Mouse (Mus musculus): Measurements from ENCODE around the gene Pax3. TPM values are rescaled to one million over a fixed set of nuclear protein-coding genes. Genes with fewer than 3 reads are reported as not detected.

Pax3 gene
- polyA plus RNA-seq, 1 experiment from 2014 or later: 49.2 TPM

DNA sequence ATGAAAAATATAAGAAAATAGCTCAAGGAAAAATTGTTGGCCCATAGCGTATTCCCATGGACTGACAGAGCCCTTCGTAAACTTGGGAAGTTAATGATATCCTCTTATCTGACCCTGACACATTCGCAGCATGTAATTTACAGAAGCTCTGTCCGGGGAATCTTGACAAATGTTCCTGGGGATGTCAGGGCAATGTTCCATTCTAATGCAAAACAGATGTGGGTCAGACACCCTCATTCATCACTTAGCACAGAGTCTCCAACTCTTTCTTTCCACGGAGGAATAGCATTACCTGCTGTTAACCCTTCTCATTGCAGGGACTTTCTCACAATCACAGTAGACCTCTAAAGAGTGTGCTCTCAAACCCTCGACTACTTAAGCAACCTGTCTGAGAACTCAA is 86.6 kb downstream of the Pax3 start:
- WGBS: 14% methylated on average over 6 of the region's 6 CpGs
- Histone ChIP-seq H3K9ac (ENCODE audit: low read depth, low read length) (no peak overlapping the region), H3K27ac (ENCODE audit: low read depth, low read length) (no peak overlapping the region), H3K4me2 (replicated peaks; ENCODE audit: low read depth, low read length) (no peak overlapping the region), H3K27me3 (ENCODE audit: control insufficient read depth, insufficient read depth, low read length) (no peaks in the 10 kb centered on the region), H3K9me3 (ENCODE audit: control insufficient read depth, low read length) (no peaks in the 10 kb centered on the region), H3K36me3 (ENCODE audit: control insufficient read depth, insufficient read depth, low read length) (no peaks in the 10 kb centered on the region), H3K4me1 (replicated peaks; ENCODE audit: control insufficient read depth, insufficient read depth, low read length) (0 out of 2 replicates have a peak, but pooled peaks cover 2% of the 10 kb centered on the region), H3K4me3 (ENCODE audit: low read depth, low read length) (no peak overlapping the region)
- peak; percentile 26 for DNase-seq (ENCODE audit: low spot score)
- ATAC-seq (ENCODE audit: low FRiP score): peak; percentile 40; the same call in 1 of the 2 replicates

DNA sequence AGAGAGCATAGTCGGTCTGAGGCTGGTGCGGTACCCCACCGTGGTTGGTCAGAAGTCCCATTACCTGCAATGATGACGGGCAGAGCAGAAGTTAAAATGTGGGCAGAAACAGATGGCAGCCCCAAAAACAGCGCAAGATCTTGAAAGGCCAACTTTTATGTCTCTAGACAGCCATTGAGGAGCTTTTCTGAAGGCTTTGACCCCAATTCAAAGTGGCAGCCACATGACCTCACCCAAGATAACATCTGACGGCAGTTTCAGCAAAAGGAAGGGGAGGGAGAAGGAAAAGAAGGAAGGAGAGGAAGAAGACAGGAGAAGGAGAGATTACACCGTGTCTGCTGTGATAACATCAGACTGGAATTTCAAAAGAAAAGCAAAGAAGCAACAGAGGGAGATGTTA is 93.4 kb downstream of the Pax3 start:
- Histone ChIP-seq H3K9ac (ENCODE audit: low read depth, low read length) (no peak overlapping the region), H3K4me2 (replicated peaks; ENCODE audit: low read depth, low read length) (no peak overlapping the region), H3K27me3 (ENCODE audit: control insufficient read depth, insufficient read depth, low read length) (no peaks in the 10 kb centered on the region), H3K9me3 (ENCODE audit: control insufficient read depth, low read length) (no peaks in the 10 kb centered on the region), H3K36me3 (ENCODE audit: control insufficient read depth, insufficient read depth, low read length) (no peaks in the 10 kb centered on the region), H3K4me1 (replicated peaks; ENCODE audit: control insufficient read depth, insufficient read depth, low read length) (no peaks in the 10 kb centered on the region), H3K4me3 (ENCODE audit: low read depth, low read length) (no peak overlapping the region), H3K27ac (ENCODE audit: low read depth, low read length) (no peak overlapping the region)
- ATAC-seq (ENCODE audit: low FRiP score) (no peak), DNase-seq (ENCODE audit: low spot score) (no peak)
- 74% methylated on average over 7 of the region's 7 CpGs for WGBS

DNA sequence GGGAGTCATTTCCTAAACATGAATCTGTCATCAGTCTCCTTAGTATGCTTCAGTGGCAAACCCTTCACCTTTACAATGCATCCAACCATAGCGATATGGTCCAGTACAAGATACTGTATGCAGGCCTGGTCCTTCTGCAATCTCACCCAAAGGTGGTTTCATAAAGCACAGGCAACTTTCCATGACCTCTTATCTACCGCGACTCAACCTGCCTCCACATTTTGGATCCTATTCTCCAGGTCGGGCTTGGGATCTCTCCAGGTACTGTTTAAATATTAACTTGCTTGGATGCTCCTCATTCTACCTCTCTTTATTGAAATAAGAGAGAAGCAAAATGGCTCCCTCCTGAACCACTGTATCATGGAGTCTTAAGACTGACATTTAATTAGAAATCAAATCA is 103.3 kb downstream of the Pax3 start:
- Histone ChIP-seq H3K4me2 (replicated peaks; ENCODE audit: low read depth, low read length) (no peak overlapping the region), H3K9me3 (ENCODE audit: control insufficient read depth, low read length) (no peaks in the 10 kb centered on the region), H3K27ac (ENCODE audit: low read depth, low read length) (no peak overlapping the region), H3K4me1 (replicated peaks; ENCODE audit: control insufficient read depth, insufficient read depth, low read length) (no peaks in the 10 kb centered on the region), H3K4me3 (ENCODE audit: low read depth, low read length) (no peak overlapping the region), H3K9ac (ENCODE audit: low read depth, low read length) (no peak overlapping the region), H3K36me3 (ENCODE audit: control insufficient read depth, insufficient read depth, low read length) (no peaks in the 10 kb centered on the region), H3K27me3 (ENCODE audit: control insufficient read depth, insufficient read depth, low read length) (no peaks in the 10 kb centered on the region)
- no peak for ATAC-seq (ENCODE audit: low FRiP score)
- DNase-seq (ENCODE audit: low spot score): no peak
- 94% methylated on average over 4 of the region's 4 CpGs for WGBS

DNA sequence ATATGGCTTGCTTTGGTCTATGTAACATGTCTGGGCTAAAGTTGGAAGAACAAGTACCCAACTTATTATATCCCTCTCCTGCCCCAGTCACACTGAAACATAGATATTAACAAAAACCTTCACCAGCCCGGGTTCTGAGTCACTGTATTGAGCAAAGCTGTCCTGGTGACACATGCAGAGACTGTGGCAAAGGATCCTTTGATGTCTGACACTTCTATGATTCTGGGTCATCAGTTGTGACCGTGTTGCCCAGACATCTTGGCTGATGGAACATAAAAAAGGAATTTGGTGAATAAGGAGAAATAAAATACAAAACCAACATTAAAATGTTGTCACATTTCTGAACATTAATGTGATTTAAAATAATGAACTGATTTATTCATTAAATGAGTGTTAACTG is 108.3 kb downstream of the Pax3 start:
- Histone ChIP-seq H3K4me1 (replicated peaks; ENCODE audit: control insufficient read depth, insufficient read depth, low read length) (no peaks in the 10 kb centered on the region), H3K36me3 (ENCODE audit: control insufficient read depth, insufficient read depth, low read length) (no peaks in the 10 kb centered on the region), H3K27me3 (ENCODE audit: control insufficient read depth, insufficient read depth, low read length) (no peaks in the 10 kb centered on the region), H3K4me3 (ENCODE audit: low read depth, low read length) (no peak overlapping the region), H3K4me2 (replicated peaks; ENCODE audit: low read depth, low read length) (no peak overlapping the region), H3K9me3 (ENCODE audit: control insufficient read depth, low read length) (no peaks in the 10 kb centered on the region), H3K9ac (ENCODE audit: low read depth, low read length) (no peak overlapping the region), H3K27ac (ENCODE audit: low read depth, low read length) (no peak overlapping the region)
- DNase-seq (ENCODE audit: low spot score) (no peak), ATAC-seq (ENCODE audit: low FRiP score) (no peak)
- WGBS: 74% methylated on average over 2 of the region's 2 CpGs

DNA sequence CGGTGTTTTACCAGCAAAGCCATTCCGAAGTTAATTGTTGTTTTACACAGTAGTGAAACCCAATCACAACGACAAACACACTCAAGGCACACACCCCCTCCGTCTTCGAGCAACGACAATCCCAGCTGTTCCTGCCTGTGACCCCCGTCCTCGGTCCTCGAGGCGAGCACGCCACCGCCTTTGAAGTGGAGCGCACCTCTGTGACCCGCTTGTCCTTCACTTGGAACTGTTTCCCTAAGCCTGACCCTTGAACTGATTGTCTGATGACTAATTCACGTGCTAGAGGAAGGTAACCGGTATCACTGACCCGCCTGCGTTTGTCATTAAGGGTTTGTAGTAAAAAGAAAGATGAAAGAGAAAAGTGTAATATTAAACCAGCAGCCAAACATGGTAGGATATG is 115.2 kb downstream of the Pax3 start:
- Histone ChIP-seq H3K4me1 (replicated peaks; ENCODE audit: control insufficient read depth, insufficient read depth, low read length) (no peaks in the 10 kb centered on the region), H3K4me2 (replicated peaks; ENCODE audit: low read depth, low read length) (no peak overlapping the region), H3K36me3 (ENCODE audit: control insufficient read depth, insufficient read depth, low read length) (no peaks in the 10 kb centered on the region), H3K4me3 (ENCODE audit: low read depth, low read length) (no peak overlapping the region), H3K27ac (ENCODE audit: low read depth, low read length) (no peak overlapping the region), H3K27me3 (ENCODE audit: control insufficient read depth, insufficient read depth, low read length) (no peaks in the 10 kb centered on the region), H3K9ac (ENCODE audit: low read depth, low read length) (no peak overlapping the region), H3K9me3 (ENCODE audit: control insufficient read depth, low read length) (no peaks in the 10 kb centered on the region)
- DNase-seq (ENCODE audit: low spot score) (peak; percentile 28), ATAC-seq (ENCODE audit: low FRiP score) (no peak)
- WGBS: 36% methylated on average over 18 of the region's 18 CpGs

DNA sequence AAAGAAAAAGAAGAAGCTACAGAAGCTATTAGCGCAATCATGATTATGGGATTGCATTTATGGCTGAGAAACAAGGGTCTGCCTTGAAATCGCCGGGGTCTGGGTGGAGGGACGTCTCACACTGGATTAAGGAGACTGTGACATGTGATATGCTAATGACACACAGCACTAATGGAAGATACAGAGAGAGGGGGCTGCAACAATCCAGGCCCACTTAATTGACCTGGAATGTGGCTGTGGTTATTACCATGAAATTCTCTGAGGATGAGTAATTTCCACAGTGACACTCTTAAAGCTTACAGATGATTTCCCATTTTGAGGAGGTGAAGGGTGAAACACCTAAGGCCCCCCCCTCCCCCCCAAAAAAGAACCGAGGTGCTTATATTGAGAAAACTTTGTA is 136.1 kb downstream of the Pax3 start:
- H3K36me3 ChIP-seq (ENCODE audit: control insufficient read depth, insufficient read depth, low read length): no peaks in the 10 kb centered on the region

DNA sequence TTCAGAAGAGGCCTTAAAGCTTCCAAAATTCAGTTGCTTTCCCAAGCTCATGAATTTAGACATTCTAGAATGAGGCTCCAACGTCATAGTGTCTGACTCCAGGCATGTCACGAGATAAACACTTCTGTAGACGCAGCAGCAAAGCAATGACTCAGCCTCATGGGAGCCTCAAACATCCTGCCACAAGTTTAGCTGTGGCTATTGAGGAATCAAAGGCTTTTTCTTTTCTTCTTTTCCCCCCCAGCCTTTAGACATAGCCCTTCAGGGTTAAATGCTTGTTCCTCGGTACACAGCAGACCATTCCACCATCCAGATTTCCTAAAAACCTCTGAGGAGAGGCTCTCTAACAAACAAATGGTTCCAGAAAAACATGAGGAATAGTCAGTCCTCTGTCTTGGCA is 139.0 kb downstream of the Pax3 start:
- H3K36me3 ChIP-seq (ENCODE audit: control insufficient read depth, insufficient read depth, low read length): no peaks in the 10 kb centered on the region
- H3K4me3 ChIP-seq (ENCODE audit: low read depth, low read length): no peak overlapping the region
- DNase-seq (ENCODE audit: low spot score) (no peak), ATAC-seq (ENCODE audit: low FRiP score) (no peak)
- H3K9me3 ChIP-seq (ENCODE audit: control insufficient read depth, low read length): no peaks in the 10 kb centered on the region
- no peaks in the 10 kb centered on the region for H3K27me3 ChIP-seq (ENCODE audit: control insufficient read depth, insufficient read depth, low read length)
- no peak overlapping the region for H3K27ac ChIP-seq (ENCODE audit: low read depth, low read length)
- H3K4me1 ChIP-seq (replicated peaks; ENCODE audit: control insufficient read depth, insufficient read depth, low read length): no peaks in the 10 kb centered on the region
- H3K4me2 ChIP-seq (replicated peaks; ENCODE audit: low read depth, low read length): no peak overlapping the region
- 75% methylated on average over 4 of the region's 4 CpGs for WGBS
- no peak overlapping the region for H3K9ac ChIP-seq (ENCODE audit: low read depth, low read length)

More for the DNA sequence above, 136.1 kb downstream of the Pax3 start:
- Histone ChIP-seq H3K27ac (ENCODE audit: low read depth, low read length) (no peak overlapping the region), H3K27me3 (ENCODE audit: control insufficient read depth, insufficient read depth, low read length) (no peaks in the 10 kb centered on the region), H3K9ac (ENCODE audit: low read depth, low read length) (no peak overlapping the region), H3K9me3 (ENCODE audit: control insufficient read depth, low read length) (no peaks in the 10 kb centered on the region), H3K4me1 (replicated peaks; ENCODE audit: control insufficient read depth, insufficient read depth, low read length) (no peaks in the 10 kb centered on the region), H3K4me2 (replicated peaks; ENCODE audit: low read depth, low read length) (no peak overlapping the region), H3K4me3 (ENCODE audit: low read depth, low read length) (no peak overlapping the region)
- DNase-seq (ENCODE audit: low spot score) (no peak), ATAC-seq (ENCODE audit: low FRiP score) (no peak)
- WGBS: 65% methylated on average over 5 of the region's 5 CpGs

DNA sequence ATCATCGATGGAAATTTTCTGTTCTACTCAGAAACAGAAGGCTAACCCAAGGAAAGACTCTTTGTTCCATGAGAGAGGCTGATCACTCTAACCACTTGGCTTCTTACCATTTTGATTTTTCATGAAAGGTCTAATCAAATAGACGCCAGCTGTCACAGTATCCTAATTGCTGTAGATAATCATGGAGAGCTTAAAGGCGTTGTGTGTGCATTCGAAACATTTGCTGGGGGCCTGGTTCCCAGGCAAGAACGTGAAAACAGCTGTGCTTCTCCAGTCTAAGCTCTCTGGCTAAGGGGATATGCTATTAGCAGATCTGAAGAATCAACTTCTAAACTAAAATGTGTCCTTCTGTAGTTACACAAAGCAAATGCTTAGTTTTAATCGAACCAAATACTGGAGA is 143.3 kb downstream of the Pax3 start:
- Histone ChIP-seq H3K4me3 (ENCODE audit: low read depth, low read length) (no peak overlapping the region), H3K9me3 (ENCODE audit: control insufficient read depth, low read length) (no peaks in the 10 kb centered on the region), H3K27ac (ENCODE audit: low read depth, low read length) (no peak overlapping the region), H3K36me3 (ENCODE audit: control insufficient read depth, insufficient read depth, low read length) (no peaks in the 10 kb centered on the region), H3K4me1 (replicated peaks; ENCODE audit: control insufficient read depth, insufficient read depth, low read length) (no peaks in the 10 kb centered on the region), H3K9ac (ENCODE audit: low read depth, low read length) (no peak overlapping the region), H3K4me2 (replicated peaks; ENCODE audit: low read depth, low read length) (no peak overlapping the region), H3K27me3 (ENCODE audit: control insufficient read depth, insufficient read depth, low read length) (no peaks in the 10 kb centered on the region)
- 83% methylated on average over 6 of the region's 6 CpGs for WGBS
- DNase-seq (ENCODE audit: low spot score) (no peak), ATAC-seq (ENCODE audit: low FRiP score) (no peak)

Measured in hindbrain, embryonic 11.5 days (tissue).